Mouse (Mus musculus) forebrain, embryonic 16.5 days (tissue): ENCODE data around the gene Armt1. TPM values are rescaled to one million over a fixed set of nuclear protein-coding genes. Genes with fewer than 3 reads are reported as not detected.
"Not testable (repeated sequence)": the region's sequence is repeated elsewhere in the genome, so short reads cannot be mapped to it uniquely, and the experiment has no call there.

ENCODE experiments used
- ATAC-seq: fragments of 200-750 bp; cut with Nextera tagmentation; 2 replicates; pipeline ENCODE4 v1.8.0; 2017; ENCODE audit warnings: mild to moderate bottlenecking, moderate library complexity
- H3K27ac ChIP-seq: fragments of 300-500 bp; sonication (generic); 2 replicates; pipeline ENCODE4 v1.5.1; 2014; ENCODE audit warnings: low read length, control low read depth
- H3K27me3 ChIP-seq: fragments of 300-500 bp; sonication (generic); replicated peaks from 2 replicates; pipeline ENCODE4 v1.6.1; 2014; ENCODE audit warnings: low read length; ENCODE audit not compliant: control insufficient read depth, insufficient read depth
- H3K36me3 ChIP-seq: fragments of 300-500 bp; sonication (generic); 2 replicates; pipeline ENCODE4 v1.6.1; 2014; ENCODE audit not compliant: control insufficient read depth, insufficient read depth
- H3K4me1 ChIP-seq: fragments of 300-500 bp; sonication (generic); replicated peaks from 2 replicates; pipeline ENCODE4 v1.6.1; 2014; ENCODE audit warnings: low read length; ENCODE audit not compliant: control insufficient read depth, insufficient read depth
- H3K4me2 ChIP-seq: fragments of 300-500 bp; sonication (generic); 2 replicates; pipeline ENCODE4 v1.6.1; 2014; ENCODE audit warnings: mild to moderate bottlenecking, low read length, control low read depth
- H3K4me3 ChIP-seq: fragments of 300-500 bp; sonication (generic); replicated peaks from 2 replicates; pipeline ENCODE4 v1.5.1; 2014; ENCODE audit warnings: mild to moderate bottlenecking, low read length, control low read depth
- H3K9ac ChIP-seq: fragments of 300-500 bp; sonication (generic); replicated peaks from 2 replicates; pipeline ENCODE4 v1.6.1; 2014; ENCODE audit warnings: low read depth, low read length, control low read depth
- H3K9me3 ChIP-seq: fragments of 300-500 bp; sonication (generic); 2 replicates; pipeline ENCODE4 v1.6.1; 2016; ENCODE audit warnings: low read length; ENCODE audit not compliant: control insufficient read depth
- WGBS: fragments of 180-500 bp; shearing (Covaris S2); extraction: QIAGEN DNeasy Blood & Tissue Kit; methylation state at CpG from one replicate; pipeline ENCODE4 v1.1.7; 2014; 5-methylcytosine and 5-hydroxymethylcytosine counted together
- polyA plus RNA-seq: library from polyadenylated mRNA; unstranded; fragments of >200 nt; fragmentation: Nextera tagmentation; extraction: Ambion mirVana; gene quantifications from 2 replicates; pipeline ENCODE4 v1.2.1, GENCODE M21; 2015

The Armt1 gene
- polyA plus RNA-seq, 1 experiment from 2014 or later, result 12.8 TPM

DNA sequence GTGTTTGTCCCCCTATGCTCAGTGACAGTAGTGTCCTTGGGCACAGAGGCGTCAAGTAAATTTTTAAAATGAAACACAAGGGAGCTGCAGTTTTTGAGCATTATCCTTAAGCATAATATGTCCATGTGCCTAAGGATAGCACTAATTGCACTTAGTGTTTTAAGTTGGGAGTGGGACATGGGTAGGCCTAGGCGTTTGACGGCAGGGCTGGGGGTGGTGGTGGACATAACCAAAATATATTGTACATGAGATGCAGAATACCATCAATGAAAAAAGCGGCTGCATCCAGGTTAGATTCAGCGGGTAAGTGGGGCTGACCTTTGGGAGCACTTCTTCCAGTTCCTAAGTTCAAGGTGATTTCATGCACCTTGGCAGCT, 533 bp upstream of the Armt1 start:
- peak overlapping the region; percentile 71 for H3K9ac ChIP-seq
- H3K9me3 ChIP-seq, result no peaks in the 10 kb centered on the region
- peak overlapping the region; percentile 72 for H3K4me3 ChIP-seq
- WGBS, result 14% methylated on average over 5 of the region's 5 CpGs
- H3K4me1 ChIP-seq, result peaks cover 18% of the 10 kb centered on the region
- 0 out of 2 replicates have a peak, but pooled peaks cover 2% of the 10 kb centered on the region for H3K36me3 ChIP-seq
- H3K27ac ChIP-seq, result peak overlapping the region; percentile 61; the same call in 1 of the 2 replicates
- H3K4me2 ChIP-seq, result peak overlapping the region; percentile 80
- ATAC-seq, result peak; percentile 34
- H3K27me3 ChIP-seq, result no peaks in the 10 kb centered on the region

DNA sequence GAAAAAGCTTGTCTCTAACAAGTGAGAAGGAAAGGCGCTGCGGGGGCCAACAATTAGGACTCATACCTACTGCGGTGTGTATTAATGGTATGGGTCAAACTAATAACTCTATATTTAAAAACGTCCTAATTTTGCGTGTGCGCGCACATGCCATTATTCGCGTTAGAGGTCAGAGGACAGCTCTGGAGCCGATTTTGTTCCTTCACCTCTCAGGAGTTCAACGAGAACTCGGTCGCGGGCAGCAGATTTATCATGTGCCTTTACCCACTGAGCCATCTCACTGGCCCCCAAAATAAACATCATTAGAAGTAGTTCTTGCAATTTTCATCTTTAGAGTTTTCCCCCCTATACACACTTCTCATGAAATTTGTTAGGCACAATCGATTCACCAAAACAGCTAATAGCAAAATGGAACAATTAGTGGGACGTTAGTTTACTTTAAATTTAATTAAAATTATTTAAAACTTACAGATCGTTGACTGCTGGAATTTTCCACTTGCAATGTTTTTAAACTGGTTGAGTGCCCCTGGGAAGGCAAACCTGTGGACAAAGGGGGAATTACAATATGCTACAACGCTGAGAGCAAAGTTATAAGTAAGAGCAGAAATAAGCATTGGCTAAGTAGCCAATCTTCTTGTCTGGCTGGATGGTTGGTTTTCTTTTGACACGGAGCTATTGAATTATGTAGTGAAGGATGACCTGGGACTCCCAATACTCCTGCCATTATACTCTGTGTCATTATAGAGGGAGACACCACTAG, 909 bp downstream of the Armt1 start:
- Histone ChIP-seq H3K4me2 (peak overlapping the region; percentile 65), H3K9ac (peak overlapping the region; percentile 74), H3K27ac (peak overlapping the region; percentile 69), H3K4me1 (peaks cover 18% of the 10 kb centered on the region), H3K27me3 (no peaks in the 10 kb centered on the region), H3K4me3 (peak overlapping the region; percentile 72), H3K36me3 (no peaks in the 10 kb centered on the region), H3K9me3 (no peaks in the 10 kb centered on the region)
- ATAC-seq, result no peak; the same call in 1 of the 2 replicates
- 9% methylated on average over 19 of the region's 19 CpGs for WGBS

- H3K4me3 ChIP-seq, ATAC-seq: not testable (repeated sequence)
- 88% methylated on average over 2 of the region's 2 CpGs for WGBS
Measured at GRCm38 (mm10) chr10:4433871-4434270, 1.6 kb downstream of the Armt1 start.

DNA sequence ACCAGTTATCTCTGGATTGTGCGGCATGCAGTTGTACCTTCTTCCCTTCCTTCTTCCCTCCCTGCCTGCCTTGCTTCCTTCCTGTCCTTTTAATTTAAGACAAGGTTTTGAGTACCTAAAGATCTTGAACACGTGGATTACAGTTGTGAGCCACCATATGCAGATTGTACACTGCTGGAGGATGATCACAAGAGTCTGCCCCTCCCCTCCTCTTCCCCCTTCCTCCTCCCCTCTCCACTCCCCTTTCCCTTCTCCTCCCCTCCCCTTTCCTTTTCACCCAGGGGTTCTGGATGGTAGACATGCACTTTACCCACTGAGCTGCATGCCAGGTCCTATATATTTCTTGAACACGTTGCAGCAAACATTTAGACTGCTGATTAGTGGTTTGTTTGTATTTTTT, 3.1 kb downstream of the Armt1 start:
- Histone ChIP-seq H3K4me1 (peaks cover 18% of the 10 kb centered on the region), H3K9ac (no peak overlapping the region), H3K27me3 (no peaks in the 10 kb centered on the region), H3K9me3 (no peaks in the 10 kb centered on the region), H3K4me3 (no peak overlapping the region), H3K27ac (no peak overlapping the region), H3K4me2 (no peak overlapping the region), H3K36me3 (peaks cover 3% of the 10 kb centered on the region; the same call in 1 of the 2 replicates)
- ATAC-seq, result no peak
- 87% methylated on average over 3 of the region's 3 CpGs for WGBS

More at GRCm38 (mm10) chr10:4433871-4434270, 1.6 kb downstream of the Armt1 start:
- H3K4me1 ChIP-seq, result peaks cover 18% of the 10 kb centered on the region
- H3K4me2 ChIP-seq, H3K9ac ChIP-seq, H3K27ac ChIP-seq, H3K27me3 ChIP-seq, H3K36me3 ChIP-seq, H3K9me3 ChIP-seq: not testable (repeated sequence)

DNA sequence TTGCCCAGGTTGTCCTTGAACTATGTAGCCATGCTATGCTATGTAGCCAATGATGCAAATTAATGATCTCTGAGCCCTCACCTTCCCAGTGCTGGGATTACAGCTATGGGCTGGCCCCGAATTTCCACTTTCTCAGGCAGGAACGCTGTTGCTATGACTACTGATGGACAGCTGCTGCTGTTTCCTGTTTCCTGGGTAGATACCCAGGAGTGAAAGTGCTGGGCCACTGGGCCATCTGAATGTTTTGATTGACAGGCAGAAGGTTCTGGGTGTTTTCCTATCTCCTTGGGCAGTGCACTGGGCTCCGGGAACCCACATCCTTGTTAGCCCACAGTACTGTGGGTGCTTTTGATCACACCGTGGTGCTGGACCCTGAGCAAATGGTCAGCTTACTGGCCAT, 24.1 kb downstream of the Armt1 start:
- no peak for ATAC-seq
- H3K36me3 ChIP-seq, result no peaks in the 10 kb centered on the region; the same call in 1 of the 2 replicates
- H3K4me3 ChIP-seq, result no peak overlapping the region
- H3K27ac ChIP-seq, result no peak overlapping the region
- H3K9ac ChIP-seq, result no peak overlapping the region
- no peaks in the 10 kb centered on the region for H3K9me3 ChIP-seq
- H3K27me3 ChIP-seq, result no peaks in the 10 kb centered on the region
- WGBS, result 88% methylated on average over 4 of the region's 4 CpGs
- no peak overlapping the region for H3K4me2 ChIP-seq
- H3K4me1 ChIP-seq, result no peaks in the 10 kb centered on the region

DNA sequence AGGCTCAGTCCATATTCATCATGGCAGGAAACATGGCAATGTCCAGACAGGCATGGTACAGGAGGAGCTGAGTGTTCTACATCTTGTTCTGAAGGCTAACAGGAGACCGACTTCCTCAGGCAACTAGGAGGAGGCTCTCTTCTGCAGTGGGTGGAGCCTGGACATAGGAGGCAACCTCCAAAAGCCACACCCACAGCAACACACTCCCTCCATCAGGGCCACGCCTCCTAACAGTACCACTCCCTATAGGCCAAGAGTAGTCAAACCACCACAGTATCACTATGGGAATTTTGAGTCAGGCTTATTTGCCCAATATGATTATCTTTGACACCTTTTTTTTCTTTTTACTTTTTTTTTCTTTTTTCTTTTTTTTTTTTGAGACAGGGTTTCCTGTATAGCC, 27.9 kb downstream of the Armt1 start:
- no peak overlapping the region for H3K9ac ChIP-seq
- H3K4me1 ChIP-seq, result no peaks in the 10 kb centered on the region
- no peak for ATAC-seq
- H3K36me3 ChIP-seq, result no peaks in the 10 kb centered on the region
- H3K4me2 ChIP-seq, result no peak overlapping the region
- WGBS, result 98% methylated on average over 2 of the region's 2 CpGs
- no peak overlapping the region for H3K27ac ChIP-seq
- no peak overlapping the region for H3K4me3 ChIP-seq
- no peaks in the 10 kb centered on the region for H3K27me3 ChIP-seq
- no peaks in the 10 kb centered on the region for H3K9me3 ChIP-seq

GRCm38 (mm10) chr10:4465799-4466198, 33.5 kb downstream of the Armt1 start:
- Histone ChIP-seq H3K9me3 (no peaks in the 10 kb centered on the region), H3K9ac (no peak overlapping the region), H3K4me1 (no peaks in the 10 kb centered on the region), H3K27ac (no peak overlapping the region), H3K4me3 (no peak overlapping the region), H3K27me3 (no peaks in the 10 kb centered on the region), H3K36me3 (no peaks in the 10 kb centered on the region), H3K4me2 (no peak overlapping the region)
- 87% methylated on average over 7 of the region's 7 CpGs for WGBS
- ATAC-seq, result no peak

GRCm38 (mm10) chr10:4469406-4469805, 37.1 kb downstream of the Armt1 start:
- Histone ChIP-seq H3K36me3 (no peaks in the 10 kb centered on the region), H3K27ac (no peak overlapping the region), H3K4me1 (no peaks in the 10 kb centered on the region), H3K9ac (no peak overlapping the region), H3K27me3 (no peaks in the 10 kb centered on the region), H3K4me3 (no peak overlapping the region), H3K9me3 (no peaks in the 10 kb centered on the region), H3K4me2 (no peak overlapping the region)
- WGBS, result 92% methylated on average over 3 of the region's 3 CpGs
- ATAC-seq, result no peak

- Histone ChIP-seq H3K9ac (no peak overlapping the region), H3K27me3 (no peaks in the 10 kb centered on the region), H3K9me3 (no peaks in the 10 kb centered on the region), H3K27ac (no peak overlapping the region), H3K4me1 (no peaks in the 10 kb centered on the region), H3K4me2 (no peak overlapping the region), H3K4me3 (no peak overlapping the region), H3K36me3 (no peaks in the 10 kb centered on the region)
- WGBS, result 96% methylated on average over 11 of the region's 11 CpGs
- no peak for ATAC-seq
Measured at GRCm38 (mm10) chr10:4473591-4473993, 41.3 kb downstream of the Armt1 start.
